Mouse (Mus musculus) neutrophil, adult 83 days (primary cell): ENCODE measurements around the gene Gnl2. TPM values are rescaled to one million over a fixed set of nuclear protein-coding genes. Genes with fewer than 3 reads are reported as not detected.

ENCODE experiments used
- total RNA-seq, 2 experiments: library from RNA; stranded (reverse); gene quantifications; one replicate each; pipeline ENCODE4 v1.2.4; 2023

Gene Gnl2
- total RNA-seq = 10 to 100 TPM; 35.6 to 41.2 TPM

DNA sequence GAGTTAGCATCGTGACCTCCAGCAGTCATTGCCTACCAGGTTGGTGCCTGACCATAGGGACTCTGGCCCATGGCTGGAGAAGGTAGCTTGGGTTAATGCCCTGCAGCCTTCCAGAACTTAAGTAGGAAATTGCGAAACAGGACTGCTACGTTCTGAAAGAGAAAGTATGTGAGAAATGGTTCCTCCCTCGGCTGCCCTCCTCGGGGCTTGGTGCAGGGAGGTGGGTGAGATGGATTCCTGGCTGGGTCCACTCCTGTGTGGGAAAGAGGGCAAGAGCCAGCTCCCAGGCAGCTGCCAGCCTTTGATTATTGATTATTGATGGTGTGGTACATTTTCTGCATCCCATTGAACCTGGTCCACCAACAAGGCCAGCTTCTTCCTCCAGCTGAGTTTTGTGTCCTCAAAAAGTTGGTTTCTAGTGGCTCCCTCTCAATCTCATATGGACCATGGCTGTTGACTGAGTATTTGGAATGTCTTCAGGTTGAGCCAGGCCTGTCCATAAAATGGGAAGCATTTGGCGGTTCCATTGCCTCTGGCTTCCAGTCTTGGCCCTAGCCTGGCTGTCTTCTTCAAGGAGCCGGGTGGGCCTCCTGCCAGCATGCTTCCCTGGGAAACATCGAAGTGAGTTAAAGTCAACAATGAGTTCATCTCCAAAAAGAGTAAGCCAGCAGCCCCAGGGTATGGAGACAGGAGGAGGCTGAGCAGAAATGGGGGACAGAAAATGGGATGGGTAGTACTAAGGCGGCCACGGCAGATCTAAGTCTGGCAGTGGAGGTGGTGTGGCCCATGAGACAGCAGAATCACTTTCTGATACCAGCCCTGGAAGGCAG lies at the start of gene Gnl2:
Gnl2 (plus strand) TSS at position 780 of the 830 bp plus-strand sequence.

GRCm38 (mm10) chr4:124985671-124986602 lies 30.4 kb upstream of the Gnl2 start, which contains the start of gene Rspo1:
Rspo1 (plus strand) TSS chr4:124986430.

GRCm38 (mm10) chr4:125065517-125066307 lies 49.3 kb downstream of the Gnl2 start, which contains the start of gene Dnali1:
Dnali1 (minus strand) TSS chr4:125065703.

GRCm38 (mm10) chr4:125066490-125067370 lies 50.3 kb downstream of the Gnl2 start, which contains the start of gene Snip1:
Snip1 (plus strand) TSS chr4:125066672.

GRCm38 (mm10) chr4:125084403-125085345 lies 68.3 kb downstream of the Gnl2 start, which contains the start of gene Meaf6:
Meaf6 (plus strand) TSS chr4:125085134.

Other genes with a start within 250 kb of the Gnl2 start
- 10 to 100 TPM; 45.3 to 53.3 TPM for gene Mtf1, start 214.5 kb upstream of the Gnl2 start, total RNA-seq
- 10 to 100 TPM; 37.5 to 40.6 TPM for gene Yrdc, start 165.9 kb upstream of the Gnl2 start, total RNA-seq
- gene 1110065P20Rik, start 165.4 kb upstream of the Gnl2 start, total RNA-seq = 10 to 100 TPM in 1 of 2 experiments, 1 to 10 TPM in 1; 8.4 to 12.8 TPM
- gene Maneal, start 154.4 kb upstream of the Gnl2 start, total RNA-seq = not detected
- gene Epha10, start 135.7 kb upstream of the Gnl2 start, total RNA-seq = under 1 TPM in 1 of 2 experiments, not detected in 1; 0.09 TPM
- 1 to 10 TPM; 7.6 to 8.3 TPM for gene 9930104L06Rik, start 79.5 kb upstream of the Gnl2 start, total RNA-seq
- gene Cdca8, start 77.3 kb upstream of the Gnl2 start, total RNA-seq = 10 to 100 TPM; 70.3 to 91.2 TPM
- gene Rspo1, start 30.2 kb upstream of the Gnl2 start, total RNA-seq = 1 to 10 TPM; 1.9 to 3.3 TPM
- gene Dnali1, start 49.1 kb downstream of the Gnl2 start, total RNA-seq = not detected
- 10 to 100 TPM; 26.3 to 29.2 TPM for gene Snip1, start 50.1 kb downstream of the Gnl2 start, total RNA-seq
- 10 to 100 TPM; 19.7 to 28.0 TPM for gene Meaf6, start 68.5 kb downstream of the Gnl2 start, total RNA-seq
- gene Zc3h12a, start 111.3 kb downstream of the Gnl2 start, total RNA-seq = 100 to 1,000 TPM; 106 TPM